Mouse (Mus musculus) heart, embryonic 15.5 days (tissue): ENCODE data around the gene Gca. TPM values are rescaled to one million over a fixed set of nuclear protein-coding genes. Genes with fewer than 3 reads are reported as not detected.

ENCODE experiments used
- ATAC-seq: fragments of 200-750 bp; cut with Nextera tagmentation; replicated peaks from 2 replicates; pipeline ENCODE4 v1.8.0; 2017; ENCODE audit warnings: low read depth, moderate TSS enrichment; ENCODE audit not compliant: insufficient number of reproducible peaks, insufficient read depth, low FRiP score
- H3K27ac ChIP-seq: fragments of 300-500 bp; sonication (generic); 2 replicates; pipeline ENCODE4 v1.5.1; 2015; ENCODE audit warnings: mild to moderate bottlenecking, inconsistent platforms
- H3K27me3 ChIP-seq: fragments of 300-500 bp; sonication (generic); 2 replicates; pipeline ENCODE4 v1.6.1; 2015; ENCODE audit warnings: inconsistent platforms
- H3K36me3 ChIP-seq: fragments of 300-500 bp; sonication (generic); 2 replicates; pipeline ENCODE4 v1.6.1; 2015; ENCODE audit warnings: mild to moderate bottlenecking, inconsistent platforms
- H3K4me1 ChIP-seq: fragments of 300-500 bp; sonication (generic); replicated peaks from 2 replicates; pipeline ENCODE4 v1.6.1; 2015; ENCODE audit warnings: inconsistent platforms
- H3K4me2 ChIP-seq: fragments of 300-500 bp; sonication (generic); 2 replicates; pipeline ENCODE4 v1.6.1; 2015; ENCODE audit warnings: inconsistent platforms, mild to moderate bottlenecking, moderate library complexity
- H3K4me3 ChIP-seq: fragments of 300-500 bp; sonication (generic); 2 replicates; pipeline ENCODE4 v1.5.1; 2015; ENCODE audit warnings: mild to moderate bottlenecking, inconsistent platforms
- H3K9ac ChIP-seq: fragments of 300-500 bp; sonication (generic); 2 replicates; pipeline ENCODE4 v1.6.1; 2015; ENCODE audit warnings: mild to moderate bottlenecking, inconsistent platforms
- H3K9me3 ChIP-seq: fragments of 300-500 bp; sonication (generic); replicated peaks from 2 replicates; pipeline ENCODE4 v1.6.1; 2016; ENCODE audit warnings: inconsistent platforms
- WGBS: fragments of 180-500 bp; shearing (Covaris S2); methylation state at CpG from one replicate; pipeline ENCODE4 v1.1.7; 2015; ENCODE audit warnings: mixed read lengths; 5-methylcytosine and 5-hydroxymethylcytosine counted together
- polyA plus RNA-seq: library from polyadenylated mRNA; unstranded; fragments of >200 nt; fragmentation: Nextera tagmentation; extraction: Ambion mirVana; gene quantifications from 2 replicates; pipeline ENCODE4 v1.2.1, GENCODE M21; 2015

Gca gene
- polyA plus RNA-seq, 1 experiment from 2014 or later, result 16.3 TPM

DNA sequence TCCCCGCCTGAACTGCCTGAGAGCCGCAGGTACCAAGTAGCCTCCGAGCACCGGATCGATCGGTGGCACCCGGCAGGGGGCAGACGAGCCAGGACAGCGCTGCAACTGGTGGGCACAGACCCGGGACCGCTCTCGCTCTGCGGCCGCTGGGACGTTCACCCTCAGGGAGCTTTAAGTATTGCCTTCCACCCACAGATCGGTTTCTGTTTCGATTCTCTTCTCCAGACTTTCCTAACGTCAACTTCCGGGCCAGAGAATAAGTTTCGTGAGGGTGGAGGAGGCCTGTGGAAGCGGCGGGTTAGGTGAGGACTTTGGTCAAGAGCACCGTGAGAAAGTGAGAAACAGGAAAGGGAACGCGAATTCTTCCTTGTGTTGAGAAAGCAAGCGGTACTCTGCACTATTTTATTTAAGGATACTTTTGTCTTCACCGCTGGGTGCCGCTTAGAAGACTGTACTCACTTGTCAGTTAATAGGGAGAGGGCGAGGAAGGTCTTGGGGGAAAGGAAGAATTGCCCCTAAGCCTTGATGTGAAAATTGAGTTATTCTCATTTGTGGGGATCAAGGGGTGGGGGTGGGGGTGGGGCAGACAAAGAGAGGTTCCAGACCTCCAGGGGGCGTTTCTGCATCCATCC, 18.0 kb upstream of the Gca start, which contains the start of gene Ifih1:
Gene Ifih1 (minus strand): TSS at position 242 of the 632 bp plus-strand sequence.
- H3K9me3 ChIP-seq, result no peaks in the 10 kb centered on the region
- peak within 1 kb of the TSS; percentile 65 for H3K4me2 ChIP-seq
- peak within 1 kb of the TSS; percentile 67 for H3K9ac ChIP-seq
- 0 out of 2 replicates have a peak, but pooled peaks cover 9% of the 10 kb centered on the region for H3K4me1 ChIP-seq
- peak within 1 kb of the TSS; percentile 72 for H3K4me3 ChIP-seq
- H3K27ac ChIP-seq, result peak within 1 kb of the TSS; percentile 81
- no peaks in the 10 kb centered on the region for H3K36me3 ChIP-seq
- WGBS, result under 1% methylated on average over 30 of the region's 30 CpGs
- peak; percentile 88; the same call in 1 of the 2 replicates for ATAC-seq
- no peaks in the 10 kb centered on the region for H3K27me3 ChIP-seq

DNA sequence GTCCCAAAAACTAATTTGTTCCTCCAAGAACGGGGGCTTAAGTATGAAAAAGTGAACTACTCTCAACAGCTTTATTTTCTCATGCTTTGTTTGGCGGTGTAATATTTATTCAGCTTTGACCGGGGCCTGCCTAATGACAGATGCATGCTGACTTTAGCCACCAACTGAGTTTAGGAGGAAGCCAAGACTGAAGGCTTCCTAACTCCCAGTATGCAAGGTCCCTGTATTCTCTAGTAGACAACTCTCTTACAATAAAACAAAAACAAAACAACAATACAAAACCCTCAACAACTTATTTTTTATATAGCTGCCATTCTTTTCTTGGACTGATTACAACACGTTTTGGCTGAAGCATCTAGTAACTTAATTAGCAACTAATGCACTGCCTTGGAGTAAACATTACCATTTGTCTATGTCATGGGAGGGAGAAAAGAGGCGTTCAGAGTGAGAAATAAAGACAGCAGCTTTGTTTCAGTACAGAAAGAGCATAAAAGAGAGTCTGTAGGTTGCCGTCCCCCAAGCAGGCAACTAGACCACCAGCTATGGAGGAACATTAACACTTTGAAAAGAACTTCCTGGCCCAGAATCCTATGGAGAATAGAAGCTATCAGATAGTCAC, 17.3 kb upstream of the Gca start:
- ATAC-seq, result no peak

DNA sequence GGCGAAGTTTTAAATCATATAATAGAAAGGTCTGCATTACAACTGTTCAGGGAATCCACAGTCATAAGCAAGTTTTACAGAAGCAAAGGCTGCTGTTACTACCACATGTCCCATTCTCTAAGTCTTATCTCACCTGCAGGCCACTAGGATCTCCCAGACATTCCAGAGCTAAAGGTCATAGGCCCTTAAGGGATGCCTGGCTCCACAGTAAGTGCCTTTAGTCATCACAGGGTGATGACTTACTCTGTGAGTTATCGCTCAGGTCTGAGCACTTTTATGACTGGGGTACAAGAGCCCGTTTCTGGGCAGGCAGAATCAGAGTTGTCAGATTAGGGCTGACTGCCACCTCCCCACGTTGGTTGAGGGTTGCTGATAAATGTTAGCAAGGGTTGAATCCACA, 12.2 kb upstream of the Gca start:
- Histone ChIP-seq H3K4me1 (no peaks in the 10 kb centered on the region), H3K4me2 (no peak overlapping the region), H3K36me3 (no peaks in the 10 kb centered on the region), H3K9ac (no peak overlapping the region), H3K27ac (no peak overlapping the region), H3K9me3 (no peaks in the 10 kb centered on the region), H3K4me3 (no peak overlapping the region), H3K27me3 (no peaks in the 10 kb centered on the region)
- ATAC-seq, result no peak
- 51% methylated on average over 4 of the region's 4 CpGs for WGBS

More for the DNA sequence above, 17.3 kb upstream of the Gca start:
- peak overlapping the region; percentile 81; the same call in 1 of the 2 replicates for H3K27ac ChIP-seq
- peak overlapping the region; percentile 72 for H3K4me3 ChIP-seq
- H3K9ac ChIP-seq, result 0 out of 2 replicates have a peak overlapping the region, but pooled peaks have one; percentile 67
- 0 out of 2 replicates have a peak, but pooled peaks cover 9% of the 10 kb centered on the region for H3K4me1 ChIP-seq
- H3K36me3 ChIP-seq, result no peaks in the 10 kb centered on the region
- H3K4me2 ChIP-seq, result peak overlapping the region; percentile 65
- 32% methylated on average over 6 of the region's 6 CpGs for WGBS
- H3K27me3 ChIP-seq, result no peaks in the 10 kb centered on the region
- no peaks in the 10 kb centered on the region for H3K9me3 ChIP-seq

DNA sequence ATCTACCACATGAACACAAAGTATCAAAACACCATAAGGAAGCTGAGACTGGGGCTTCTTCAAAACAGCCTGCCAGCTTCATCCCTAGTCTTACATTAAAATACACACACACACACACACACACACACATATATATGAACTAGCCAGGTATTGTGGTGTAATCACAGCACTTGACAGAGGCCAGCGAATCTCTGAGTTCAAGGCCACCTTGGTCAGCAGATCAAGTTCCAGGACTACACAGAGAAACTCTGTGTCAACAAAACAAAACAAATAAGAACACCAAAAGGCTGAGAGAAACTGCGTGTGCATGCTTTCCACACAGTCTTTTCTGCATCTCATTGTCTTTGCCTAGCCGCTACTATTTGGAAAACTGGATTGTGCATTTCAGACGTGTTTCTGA, 11.6 kb upstream of the Gca start:
- no peak for ATAC-seq
- no peak overlapping the region for H3K4me2 ChIP-seq
- WGBS, result 78% methylated on average over 4 of the region's 4 CpGs
- H3K27me3 ChIP-seq, result no peaks in the 10 kb centered on the region
- H3K4me3 ChIP-seq, result no peak overlapping the region
- no peaks in the 10 kb centered on the region for H3K36me3 ChIP-seq
- no peaks in the 10 kb centered on the region for H3K9me3 ChIP-seq
- H3K27ac ChIP-seq, result no peak overlapping the region
- H3K9ac ChIP-seq, result no peak overlapping the region
- H3K4me1 ChIP-seq, result no peaks in the 10 kb centered on the region

DNA sequence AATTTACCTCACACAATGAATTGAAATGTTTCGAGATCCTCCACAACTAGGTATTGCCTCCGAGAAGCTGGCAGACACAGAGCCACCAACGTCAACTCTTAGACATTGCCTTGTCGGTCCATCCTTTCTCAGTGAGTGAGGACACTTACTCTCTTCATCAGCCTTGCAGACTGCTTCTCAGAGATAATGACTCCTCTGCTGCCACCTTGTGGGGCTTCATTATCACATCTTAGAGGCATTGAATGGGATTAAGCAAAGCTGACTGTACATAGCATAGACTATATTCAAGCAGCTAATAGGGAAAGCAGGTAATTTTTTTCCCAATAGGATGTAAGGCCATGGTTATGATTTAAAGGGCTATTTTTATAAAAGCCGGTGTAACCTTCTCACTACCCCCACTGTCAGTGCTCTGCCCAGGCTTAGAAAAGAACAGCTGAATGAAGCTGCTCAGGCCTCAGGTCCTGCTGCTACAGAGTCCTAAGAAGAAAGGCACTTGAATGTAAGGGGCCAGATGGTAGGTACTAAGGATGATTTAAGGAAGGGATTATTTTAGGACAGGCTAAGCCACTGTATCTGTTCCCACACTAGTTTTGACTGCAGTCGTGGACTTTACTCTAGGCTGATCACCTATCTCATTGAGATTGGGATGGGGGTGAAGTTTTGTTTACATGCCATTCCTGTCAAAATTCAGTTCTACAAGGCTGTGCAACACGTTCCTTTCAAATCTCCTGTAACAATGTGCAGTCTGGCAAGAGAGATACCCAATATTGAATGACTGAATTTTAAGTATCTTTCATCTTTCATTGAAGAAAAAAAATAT, 9.4 kb upstream of the Gca start:
- Histone ChIP-seq H3K9ac (no peak overlapping the region), H3K36me3 (no peaks in the 10 kb centered on the region), H3K4me2 (no peak overlapping the region), H3K4me3 (no peak overlapping the region), H3K4me1 (no peaks in the 10 kb centered on the region), H3K27ac (no peak overlapping the region), H3K9me3 (no peaks in the 10 kb centered on the region), H3K27me3 (no peaks in the 10 kb centered on the region)
- no peak for ATAC-seq
- 35% methylated on average over 7 of the region's 7 CpGs for WGBS

DNA sequence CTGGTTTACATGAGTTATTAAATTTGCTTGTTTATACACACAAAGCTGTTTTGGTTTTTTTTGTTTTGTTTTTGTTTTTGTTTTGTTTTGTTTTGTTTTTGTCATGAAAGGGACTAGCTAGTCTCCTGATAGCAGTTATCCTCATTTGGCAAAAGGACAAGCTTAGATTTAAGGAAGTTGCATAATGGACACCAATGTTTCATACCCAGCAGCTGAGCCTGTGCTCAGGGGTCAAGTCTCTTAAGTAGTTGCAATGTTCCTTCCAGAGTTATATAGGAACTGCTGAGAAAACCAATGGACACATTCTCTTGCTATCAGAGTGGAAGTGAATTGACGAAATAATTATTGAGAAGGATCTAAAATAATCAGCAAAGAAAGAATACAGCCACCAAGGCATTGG, 8.0 kb upstream of the Gca start:
- no peak overlapping the region for H3K9ac ChIP-seq
- no peaks in the 10 kb centered on the region for H3K4me1 ChIP-seq
- H3K27me3 ChIP-seq, result no peaks in the 10 kb centered on the region
- no peak overlapping the region for H3K4me2 ChIP-seq
- no peaks in the 10 kb centered on the region for H3K9me3 ChIP-seq
- ATAC-seq, result no peak
- H3K27ac ChIP-seq, result no peak overlapping the region
- H3K36me3 ChIP-seq, result no peaks in the 10 kb centered on the region
- 72% methylated on average over 1 of the region's 1 CpGs for WGBS
- H3K4me3 ChIP-seq, result no peak overlapping the region

DNA sequence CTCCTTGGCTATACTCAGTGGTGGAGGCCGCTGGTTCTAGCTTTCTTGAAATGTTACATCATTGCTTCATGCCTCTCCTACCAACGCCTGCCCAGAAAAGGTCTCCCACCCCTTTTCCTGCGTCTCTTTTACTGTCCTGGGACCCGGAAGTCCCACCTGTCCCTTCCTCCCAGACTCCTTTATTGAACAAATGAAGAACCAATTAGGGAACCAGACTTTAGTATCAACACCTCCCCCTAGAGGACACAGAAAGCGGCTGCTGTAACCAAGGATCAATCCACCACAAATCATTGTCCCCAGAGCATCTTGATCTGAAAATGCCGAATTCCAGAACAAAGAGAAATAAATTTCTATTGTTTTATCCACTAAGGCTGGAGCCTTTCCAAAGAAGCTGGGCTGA, 3.5 kb upstream of the Gca start:
- ATAC-seq, result no peak
- Histone ChIP-seq H3K4me3 (no peak overlapping the region), H3K4me1 (0 out of 2 replicates have a peak, but pooled peaks cover 2% of the 10 kb centered on the region), H3K27ac (no peak overlapping the region), H3K27me3 (no peaks in the 10 kb centered on the region), H3K9ac (no peak overlapping the region), H3K36me3 (no peaks in the 10 kb centered on the region), H3K4me2 (no peak overlapping the region), H3K9me3 (no peaks in the 10 kb centered on the region)
- 52% methylated on average over 6 of the region's 6 CpGs for WGBS

DNA sequence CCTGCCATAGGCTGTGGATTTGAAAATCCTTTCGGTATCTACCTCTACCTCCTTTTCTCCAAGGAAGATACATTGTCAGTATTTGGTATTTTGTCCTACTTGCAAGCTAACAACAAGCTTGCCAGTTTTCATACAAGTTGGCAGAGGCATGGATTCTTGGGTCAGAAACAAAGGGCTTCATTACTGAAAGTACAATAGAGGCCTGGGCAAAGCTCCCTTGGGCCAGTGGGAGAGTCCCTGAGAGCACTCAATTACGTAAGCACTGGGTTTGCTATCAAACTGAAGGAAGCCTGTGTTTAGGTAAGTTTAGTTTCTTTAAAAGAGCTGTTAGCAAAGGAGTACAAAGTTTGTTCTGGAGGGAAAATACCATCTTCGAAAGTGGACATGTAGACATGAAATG, 1.5 kb upstream of the Gca start:
- no peak for ATAC-seq
- Histone ChIP-seq H3K9me3 (no peaks in the 10 kb centered on the region), H3K9ac (no peak overlapping the region), H3K27ac (no peak overlapping the region), H3K4me1 (0 out of 2 replicates have a peak, but pooled peaks cover 2% of the 10 kb centered on the region), H3K36me3 (no peaks in the 10 kb centered on the region), H3K4me3 (no peak overlapping the region), H3K4me2 (no peak overlapping the region), H3K27me3 (no peaks in the 10 kb centered on the region)
- WGBS, result 85% methylated on average over 3 of the region's 3 CpGs

DNA sequence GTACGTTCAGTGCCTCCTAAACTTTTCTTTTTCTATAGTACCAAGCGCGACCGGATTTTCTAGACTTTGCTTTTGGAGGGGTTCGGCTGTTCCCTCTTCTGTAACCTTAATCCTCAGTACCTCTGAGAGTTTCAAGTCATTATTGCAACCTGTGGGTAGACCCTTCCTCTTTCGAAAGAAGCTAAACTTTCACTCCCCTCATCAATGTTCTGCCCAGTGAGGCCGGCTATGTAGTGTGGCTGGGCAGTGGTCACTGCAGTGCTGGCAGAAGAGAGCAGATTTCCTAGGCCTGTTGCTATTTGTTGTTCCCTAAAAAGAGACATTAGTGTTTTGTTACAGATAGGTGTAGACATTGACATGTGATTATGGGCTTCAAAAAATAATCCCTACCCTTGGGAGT, 754 bp downstream of the Gca start:
- no peaks in the 10 kb centered on the region for H3K9me3 ChIP-seq
- no peak overlapping the region for H3K27ac ChIP-seq
- H3K9ac ChIP-seq, result 0 out of 2 replicates have a peak overlapping the region, but pooled peaks have one; percentile 54
- H3K4me1 ChIP-seq, result 0 out of 2 replicates have a peak, but pooled peaks cover 2% of the 10 kb centered on the region
- 61% methylated on average over 7 of the region's 7 CpGs for WGBS
- H3K36me3 ChIP-seq, result no peaks in the 10 kb centered on the region
- no peak for ATAC-seq
- H3K27me3 ChIP-seq, result no peaks in the 10 kb centered on the region
- peak overlapping the region; percentile 58 for H3K4me3 ChIP-seq
- H3K4me2 ChIP-seq, result peak overlapping the region; percentile 70

DNA sequence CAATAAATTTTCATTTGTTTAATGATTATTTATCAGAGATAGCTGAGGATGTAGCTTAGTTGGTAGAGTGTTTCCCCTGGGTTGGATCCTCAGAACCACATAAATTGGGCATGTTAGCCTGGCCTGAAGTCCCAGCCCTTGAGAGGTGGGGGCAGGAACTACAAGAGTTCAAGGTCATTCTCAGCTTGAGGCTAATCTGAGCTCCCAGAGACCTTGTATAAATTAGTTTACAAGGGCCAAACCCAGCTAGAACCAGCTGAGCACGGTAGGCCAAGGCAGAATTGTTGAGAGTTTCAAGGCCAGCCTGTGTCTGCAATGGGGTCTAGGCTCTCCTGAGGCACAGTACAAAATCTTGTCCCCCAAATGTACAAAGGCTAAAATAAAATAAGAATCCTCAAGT, 1.5 kb downstream of the Gca start:
- Histone ChIP-seq H3K4me1 (0 out of 2 replicates have a peak, but pooled peaks cover 2% of the 10 kb centered on the region), H3K4me2 (peak overlapping the region; percentile 70), H3K27me3 (no peaks in the 10 kb centered on the region), H3K9ac (no peak overlapping the region), H3K27ac (peak overlapping the region; percentile 23; the same call in 1 of the 2 replicates), H3K4me3 (no peak overlapping the region), H3K9me3 (no peaks in the 10 kb centered on the region), H3K36me3 (no peaks in the 10 kb centered on the region)
- ATAC-seq, result no peak
- 47% methylated on average over 1 of the region's 1 CpGs for WGBS

DNA sequence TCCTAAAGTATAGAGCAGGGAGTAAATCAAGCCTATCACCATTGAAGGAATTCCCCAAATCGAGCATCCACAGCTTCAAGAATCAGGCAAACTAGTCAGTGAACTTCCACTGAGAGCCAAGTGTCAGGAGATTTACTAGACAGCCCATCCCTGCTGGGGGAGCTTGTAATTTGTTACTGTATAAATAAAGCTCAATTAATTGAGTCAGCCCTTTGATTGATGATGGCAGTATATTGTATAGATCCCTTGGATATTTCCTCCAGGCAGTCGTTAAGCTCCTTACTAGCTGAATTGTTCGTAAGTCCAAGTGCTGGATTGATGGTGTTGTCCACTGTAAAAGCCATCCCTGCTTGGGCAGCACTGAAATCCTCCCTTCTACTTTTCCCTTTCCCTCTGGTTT, 5.8 kb downstream of the Gca start:
- ATAC-seq, result no peak
- H3K4me1 ChIP-seq, result no peaks in the 10 kb centered on the region
- no peak overlapping the region for H3K9ac ChIP-seq
- no peak overlapping the region for H3K4me3 ChIP-seq
- no peak overlapping the region for H3K4me2 ChIP-seq
- H3K27me3 ChIP-seq, result no peaks in the 10 kb centered on the region
- H3K27ac ChIP-seq, result no peak overlapping the region
- H3K36me3 ChIP-seq, result no peaks in the 10 kb centered on the region
- WGBS, result 77% methylated on average over 3 of the region's 3 CpGs
- no peaks in the 10 kb centered on the region for H3K9me3 ChIP-seq
